Mouse (Mus musculus) urinary bladder, postnatal 14 days (tissue): ENCODE measurements around the gene Aig1.
"Not testable (repeated sequence)": the region's sequence is repeated elsewhere in the genome, so short reads cannot be mapped to it uniquely, and the experiment has no call there.

Experiments
- DNase-seq: peaks from one replicate; pipeline ENCODE4 v3.0.0; 2021; ENCODE audit warnings: low spot score

The Aig1 gene

GRCm38 (mm10) chr10:13868371-13869321, at the start of gene Aig1:
Gene Aig1, minus strand, starts transcription at chr10:13868980.
- peak; percentile 74 for DNase-seq

GRCm38 (mm10) chr10:13916645-13917342, 48.0 kb upstream of the Aig1 start:
- DNase-seq: peak; percentile 34

GRCm38 (mm10) chr10:13915211-13915610, 46.4 kb upstream of the Aig1 start:
- DNase-seq: no peak

- DNase-seq: no peak
These were observed 44.9 kb upstream of the Aig1 start for GRCm38 (mm10) chr10:13913689-13914088.

- no peak for DNase-seq
These were observed 37.5 kb upstream of the Aig1 start for GRCm38 (mm10) chr10:13906261-13906741.

- no peak for DNase-seq
These were observed 36.8 kb upstream of the Aig1 start for GRCm38 (mm10) chr10:13905618-13906017.

- not testable (repeated sequence) for DNase-seq
These were observed 24.0 kb upstream of the Aig1 start for GRCm38 (mm10) chr10:13892762-13893161.

GRCm38 (mm10) chr10:13882975-13883875, 14.4 kb upstream of the Aig1 start:
- no peak for DNase-seq

- DNase-seq: no peak
These were observed 13.7 kb upstream of the Aig1 start for GRCm38 (mm10) chr10:13882490-13882889.

- DNase-seq: no peak
These were observed 9.9 kb upstream of the Aig1 start for GRCm38 (mm10) chr10:13878696-13879095.

- DNase-seq: no peak
These were observed 6.2 kb upstream of the Aig1 start for GRCm38 (mm10) chr10:13875038-13875420.

- DNase-seq: no peak
These were observed 5.7 kb upstream of the Aig1 start for GRCm38 (mm10) chr10:13874301-13875037.

GRCm38 (mm10) chr10:13870531-13870930, 1.8 kb upstream of the Aig1 start:
- no peak for DNase-seq

GRCm38 (mm10) chr10:13869322-13870035, 699 bp upstream of the Aig1 start:
- no peak for DNase-seq

GRCm38 (mm10) chr10:13866391-13866790, 2.4 kb downstream of the Aig1 start:
- peak; percentile 22 for DNase-seq

- no peak for DNase-seq
These were observed 7.5 kb downstream of the Aig1 start for GRCm38 (mm10) chr10:13861115-13861909.

GRCm38 (mm10) chr10:13856438-13856837, 12.3 kb downstream of the Aig1 start:
- no peak for DNase-seq

GRCm38 (mm10) chr10:13855969-13856368, 12.8 kb downstream of the Aig1 start:
- no peak for DNase-seq

GRCm38 (mm10) chr10:13855111-13855510, 13.7 kb downstream of the Aig1 start:
- DNase-seq: no peak

GRCm38 (mm10) chr10:13850071-13850470, 18.7 kb downstream of the Aig1 start:
- DNase-seq: no peak
